Mouse (Mus musculus) small intestine, adult 2 months (tissue): Measurements from ENCODE around the gene Cntfr. TPM values are rescaled to one million over a fixed set of nuclear protein-coding genes. Genes with fewer than 3 reads are reported as not detected.

Experiments
- H3K27ac ChIP-seq: fragments of 200-500 bp; 2 replicates; pipeline ENCODE4 v1.5.1; 2012; ENCODE audit warnings: low read depth, low read length, control low read depth, inconsistent platforms; ENCODE audit not compliant: insufficient read depth
- H3K27me3 ChIP-seq: fragments of 200-500 bp; 2 replicates; pipeline ENCODE4 v1.6.1; 2012; ENCODE audit warnings: mild to moderate bottlenecking, moderate library complexity, low read length, inconsistent platforms; ENCODE audit not compliant: control insufficient read depth, insufficient read depth
- H3K36me3 ChIP-seq: fragments of 200-500 bp; 2 replicates; pipeline ENCODE4 v1.6.1; 2012; ENCODE audit warnings: mild to moderate bottlenecking, low read length, control low read depth, inconsistent platforms; ENCODE audit not compliant: control insufficient read depth, insufficient read depth
- H3K4me1 ChIP-seq: fragments of 200-500 bp; 2 replicates; pipeline ENCODE4 v1.6.1; 2012; ENCODE audit warnings: low read length, inconsistent platforms, mixed read lengths; ENCODE audit not compliant: control insufficient read depth, insufficient read depth, insufficient read length
- H3K4me3 ChIP-seq: fragments of 200-500 bp; 2 replicates; pipeline ENCODE4 v1.5.1; 2012; ENCODE audit warnings: low read depth, mild to moderate bottlenecking, control low read depth, inconsistent platforms, low read length, moderate library complexity
- CTCF ChIP-seq: fragments of 200-500 bp; IDR thresholded peaks from 2 replicates; pipeline ENCODE4 v1.5.1; 2012; ENCODE audit warnings: low read depth, mild to moderate bottlenecking, control low read depth, inconsistent platforms, low read length, moderate library complexity, mixed read lengths; ENCODE audit not compliant: insufficient replicate concordance, insufficient read length; ENCODE audit errors: extremely low read depth
- POLR2A ChIP-seq: fragments of 200-500 bp; IDR thresholded peaks from 2 replicates; pipeline ENCODE4 v1.6.1; 2012; ENCODE audit warnings: low read depth, mild to moderate bottlenecking, control low read depth, inconsistent platforms, low read length, moderate library complexity
- WGBS: fragments of 180-500 bp; shearing (Covaris S2); methylation state at CpG from one replicate; pipeline ENCODE4 v1.1.7; 2018; 5-methylcytosine and 5-hydroxymethylcytosine counted together
- polyA plus RNA-seq: library from polyadenylated mRNA; depleted of rRNA; stranded (reverse); fragments of >200 nt; gene quantifications from 2 replicates; pipeline ENCODE4 v1.2.3, GENCODE M21; 2012

The Cntfr gene
- polyA plus RNA-seq, 1 experiment, result 1.7 TPM

DNA sequence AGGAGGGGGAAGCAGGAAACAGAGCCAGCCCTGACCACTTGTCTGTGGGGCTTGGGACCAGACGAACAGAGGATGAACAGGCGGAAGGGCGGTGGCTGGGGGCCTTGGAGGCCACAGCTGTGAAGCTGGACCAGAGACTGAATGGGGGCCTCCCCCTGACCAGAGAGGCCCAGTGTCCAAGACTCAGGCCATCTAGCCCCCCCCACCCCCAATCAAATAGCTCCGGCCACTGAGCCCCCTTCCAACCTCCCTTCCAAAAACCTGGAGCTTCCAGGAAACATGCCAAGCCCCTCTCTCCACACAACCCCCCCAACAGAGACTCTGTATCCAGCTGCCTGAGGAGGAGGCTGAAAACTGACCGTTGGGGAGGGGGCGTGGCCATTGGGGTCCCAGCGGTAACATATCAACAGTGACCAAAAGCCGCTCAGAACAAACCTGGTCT is 24.3 kb downstream of the Cntfr start:
- WGBS, result 48% methylated on average over 8 of the region's 8 CpGs
- no peak overlapping the region for H3K27ac ChIP-seq
- H3K27me3 ChIP-seq, result no peaks in the 10 kb centered on the region
- TF ChIP-seq CTCF (no peak), POLR2A (no peak)
- H3K36me3 ChIP-seq, result no peaks in the 10 kb centered on the region
- H3K4me1 ChIP-seq, result no peaks in the 10 kb centered on the region; the same call in 1 of the 2 replicates
- no peak overlapping the region for H3K4me3 ChIP-seq

DNA sequence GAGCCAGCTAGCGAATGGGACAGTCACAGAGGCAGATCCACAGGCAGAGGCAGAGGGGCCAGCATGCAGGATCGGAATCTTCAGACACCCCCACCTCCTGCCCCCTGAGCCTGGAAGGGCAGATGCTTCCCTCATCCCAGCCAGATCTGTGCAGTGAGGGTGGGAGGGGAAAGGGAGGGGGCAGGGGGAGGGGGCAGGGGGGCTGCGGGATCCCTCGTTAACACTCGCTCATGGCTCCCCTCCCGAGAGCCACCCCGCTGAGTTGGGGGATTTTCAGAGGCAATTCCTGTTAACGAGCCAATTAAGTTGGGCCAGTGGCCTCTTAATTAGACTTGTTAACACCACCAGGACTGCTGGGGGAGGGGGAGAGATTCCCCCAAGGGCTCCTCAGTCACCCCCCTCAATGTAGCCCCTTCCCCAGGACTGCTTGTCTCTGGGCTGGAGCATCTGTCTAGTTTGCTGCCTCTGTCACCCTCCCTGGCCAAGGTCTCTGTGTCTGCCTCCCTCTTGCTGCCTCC is 24.9 kb downstream of the Cntfr start:
- Histone ChIP-seq H3K27ac (no peak overlapping the region), H3K4me3 (no peak overlapping the region), H3K27me3 (no peaks in the 10 kb centered on the region), H3K36me3 (no peaks in the 10 kb centered on the region), H3K4me1 (no peaks in the 10 kb centered on the region; the same call in 1 of the 2 replicates)
- WGBS, result 30% methylated on average over 8 of the region's 8 CpGs
- TF ChIP-seq POLR2A (no peak), CTCF (no peak)

DNA sequence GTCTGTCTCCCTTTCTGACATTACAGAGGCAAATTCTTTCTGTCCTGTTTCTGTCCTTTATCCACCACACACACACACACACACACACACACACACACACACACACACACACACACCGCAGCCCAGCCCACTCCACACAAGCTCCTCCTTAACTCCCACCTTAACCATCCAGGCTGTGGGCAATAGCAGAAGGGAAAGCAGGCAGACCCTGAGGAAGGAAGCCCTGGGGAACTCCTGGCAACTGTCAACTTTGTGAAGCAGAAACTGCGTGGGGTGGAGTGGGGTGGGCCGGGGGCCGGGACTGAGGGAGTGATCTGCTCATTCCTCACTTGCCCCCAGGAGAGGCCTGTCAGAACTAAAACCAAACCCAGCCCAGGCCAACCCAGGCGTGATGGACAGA is 25.4 kb downstream of the Cntfr start:
- 40% methylated on average over 5 of the region's 5 CpGs for WGBS
- Histone ChIP-seq H3K4me1 (no peaks in the 10 kb centered on the region; the same call in 1 of the 2 replicates), H3K36me3 (no peaks in the 10 kb centered on the region), H3K4me3 (no peak overlapping the region), H3K27ac (no peak overlapping the region), H3K27me3 (no peaks in the 10 kb centered on the region)
- TF ChIP-seq CTCF (no peak), POLR2A (no peak)

DNA sequence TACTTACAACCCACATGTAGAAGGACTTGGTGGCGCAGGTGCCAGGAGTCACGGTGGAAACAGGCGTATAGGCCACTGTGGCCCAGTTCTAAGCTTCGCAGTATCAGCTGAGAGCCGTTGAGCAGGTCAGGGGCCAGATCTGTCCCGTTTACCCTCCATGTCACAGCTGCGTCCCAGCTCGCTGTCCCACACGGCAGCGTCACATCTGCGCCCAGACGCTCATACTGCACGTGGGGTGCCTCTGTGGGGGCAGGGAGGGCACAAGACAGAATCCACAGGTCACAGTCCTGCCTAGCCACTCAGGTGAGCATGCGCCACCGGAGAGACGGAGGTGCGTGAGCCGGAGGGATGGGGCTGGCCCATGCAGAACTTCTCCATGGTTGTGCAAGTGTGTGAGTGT is 26.1 kb downstream of the Cntfr start:
- WGBS, result 78% methylated on average over 18 of the region's 18 CpGs
- Histone ChIP-seq H3K27ac (no peak overlapping the region), H3K4me3 (no peak overlapping the region), H3K27me3 (no peaks in the 10 kb centered on the region), H3K36me3 (no peaks in the 10 kb centered on the region), H3K4me1 (no peaks in the 10 kb centered on the region)
- TF ChIP-seq CTCF (no peak), POLR2A (no peak)

DNA sequence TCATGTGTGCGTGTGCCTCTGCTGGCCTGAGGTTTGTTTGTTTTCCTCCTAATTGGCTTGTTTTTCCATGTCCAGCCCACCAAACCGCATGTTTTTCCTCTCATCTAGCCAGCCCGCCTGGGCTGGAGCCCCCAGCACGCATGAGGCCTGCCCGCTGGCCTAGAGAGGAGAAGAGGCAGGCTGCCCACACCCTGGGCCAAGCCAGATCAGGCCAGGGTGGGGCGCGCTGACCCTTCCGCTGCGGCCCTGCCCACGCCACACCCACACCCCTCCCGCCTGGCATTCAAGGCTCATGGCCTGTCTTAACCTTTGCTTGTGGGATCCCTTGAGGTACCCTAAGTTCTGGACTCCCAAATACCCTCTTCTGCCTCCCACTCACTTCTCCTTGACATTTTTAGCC is 30.2 kb downstream of the Cntfr start:
- WGBS, result 63% methylated on average over 11 of the region's 11 CpGs
- Histone ChIP-seq H3K4me1 (no peaks in the 10 kb centered on the region; the same call in 1 of the 2 replicates), H3K36me3 (no peaks in the 10 kb centered on the region), H3K27me3 (no peaks in the 10 kb centered on the region), H3K27ac (no peak overlapping the region), H3K4me3 (no peak overlapping the region)
- TF ChIP-seq CTCF, result no peak
- no peak for TF ChIP-seq POLR2A

DNA sequence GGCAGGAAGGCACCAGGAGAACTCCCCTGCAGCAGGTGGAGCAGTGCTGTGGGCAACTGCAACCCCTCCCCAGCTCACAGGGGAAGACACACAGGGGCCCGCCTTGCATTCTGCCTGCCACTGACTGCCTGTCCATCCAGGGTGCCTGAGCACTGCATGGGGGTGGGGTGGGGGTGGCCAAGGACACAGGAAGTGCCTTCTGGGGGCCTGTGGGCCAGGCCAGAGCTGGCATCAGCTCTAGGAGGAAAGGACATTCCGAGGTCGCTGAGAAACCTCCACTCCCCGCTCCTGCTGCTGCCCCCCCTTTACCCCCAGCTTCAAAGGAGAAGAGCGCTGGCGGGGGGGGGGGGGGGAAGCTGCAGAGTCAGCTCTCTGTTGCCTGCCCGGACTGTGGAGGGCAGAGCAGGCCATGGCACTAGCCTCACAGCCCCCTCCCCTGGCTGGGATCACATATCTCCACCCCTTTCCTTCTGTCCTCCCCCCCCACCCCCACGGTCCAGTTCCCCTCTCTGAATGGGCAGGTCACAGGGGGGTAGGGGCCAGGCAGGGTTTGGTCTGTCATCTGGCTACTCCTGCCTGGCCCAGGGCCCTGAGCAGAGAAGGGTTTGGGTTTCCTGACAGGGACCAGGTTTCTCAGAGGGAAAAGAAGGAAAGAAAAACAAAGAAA is 31.7 kb downstream of the Cntfr start:
- Histone ChIP-seq H3K36me3 (no peaks in the 10 kb centered on the region), H3K4me3 (no peak overlapping the region), H3K4me1 (no peaks in the 10 kb centered on the region; the same call in 1 of the 2 replicates), H3K27ac (no peak overlapping the region), H3K27me3 (no peaks in the 10 kb centered on the region)
- 14% methylated on average over 8 of the region's 8 CpGs for WGBS
- TF ChIP-seq POLR2A, result no peak
- no peak for TF ChIP-seq CTCF

DNA sequence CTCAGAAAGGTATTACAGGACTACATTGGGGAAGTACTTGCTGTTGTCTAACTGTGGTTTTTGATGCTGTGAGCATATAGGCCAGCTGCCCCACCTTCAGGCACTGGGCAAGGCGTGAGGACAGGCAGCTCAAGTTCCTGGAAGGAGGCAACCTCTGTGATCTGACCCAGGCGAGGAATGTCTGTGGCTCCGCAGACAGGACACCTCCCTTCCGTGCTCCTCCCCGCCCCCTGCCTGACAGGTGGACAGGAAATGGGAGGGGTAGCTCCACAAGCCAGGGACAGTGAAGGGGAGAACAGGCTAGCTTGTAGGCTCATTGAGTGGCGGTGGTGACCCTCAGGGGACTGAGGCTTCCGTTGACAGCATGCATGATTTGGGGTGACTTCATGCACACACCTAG is 32.4 kb downstream of the Cntfr start:
- TF ChIP-seq CTCF, result no peak
- TF ChIP-seq POLR2A, result no peak
- no peak overlapping the region for H3K4me3 ChIP-seq
- 11% methylated on average over 7 of the region's 7 CpGs for WGBS
- H3K4me1 ChIP-seq, result no peaks in the 10 kb centered on the region; the same call in 1 of the 2 replicates
- no peak overlapping the region for H3K27ac ChIP-seq
- no peaks in the 10 kb centered on the region for H3K36me3 ChIP-seq
- no peaks in the 10 kb centered on the region for H3K27me3 ChIP-seq

DNA sequence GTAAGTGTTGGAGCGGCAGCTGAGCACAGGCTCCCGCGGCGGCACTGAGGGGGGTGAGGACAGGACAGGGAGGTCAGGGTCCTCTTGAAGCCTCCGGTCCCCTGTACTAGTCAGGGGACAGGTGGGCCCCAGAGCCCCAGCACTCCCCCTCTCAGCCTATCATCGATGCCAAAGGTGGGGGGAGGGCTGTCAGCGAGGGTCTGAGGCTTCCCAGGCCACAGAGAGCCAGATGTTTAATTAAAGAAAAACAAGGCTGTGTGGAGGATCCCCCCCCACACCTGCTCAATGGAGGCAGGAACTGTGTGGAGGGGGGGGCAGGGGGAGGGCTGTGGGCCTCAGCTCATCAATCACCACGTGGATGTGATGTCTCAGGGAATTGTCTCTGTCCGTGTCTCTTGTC is 33.3 kb downstream of the Cntfr start:
- Histone ChIP-seq H3K36me3 (no peaks in the 10 kb centered on the region), H3K4me1 (peaks cover 2% of the 10 kb centered on the region; the same call in 1 of the 2 replicates), H3K27ac (no peak overlapping the region), H3K4me3 (no peak overlapping the region), H3K27me3 (no peaks in the 10 kb centered on the region)
- 60% methylated on average over 9 of the region's 9 CpGs for WGBS
- TF ChIP-seq POLR2A (no peak), CTCF (no peak)
